Mouse (Mus musculus) MEL (cell line): ENCODE measurements around the gene Ankfy1. TPM values are rescaled to one million over a fixed set of nuclear protein-coding genes. Genes with fewer than 3 reads are reported as not detected.

ENCODE experiments used
- DNase-seq: peaks from one replicate; pipeline ENCODE4 v3.0.0; 2011; ENCODE audit warnings: low read depth, low spot score
- H3K27ac ChIP-seq: 2 replicates; pipeline ENCODE4 v1.5.1; 2012; ENCODE audit warnings: low read depth, mild to moderate bottlenecking, control low read depth, low read length, moderate library complexity; ENCODE audit not compliant: control insufficient read depth
- H3K27me3 ChIP-seq, 2 experiments: fragments of 150-350 bp in 1 of 2; sonication (generic) in 1 of 2; 2 replicates each; pipeline ENCODE4 v1.6.1; 2012; ENCODE audit warnings: low read length in 2 of 2, mild to moderate bottlenecking in 2 of 2, improper control_type of control experiment in 1 of 2, moderate library complexity in 1 of 2; ENCODE audit not compliant: insufficient read depth in 2 of 2, control insufficient read depth in 1 of 2
- H3K36me3 ChIP-seq, 2 experiments: 2 replicates each; pipeline ENCODE4 v1.6.1; 2012 to 2014; ENCODE audit warnings: low read length in 2 of 2, improper control_type of control experiment in 1 of 2, inconsistent platforms in 1 of 2, mild to moderate bottlenecking in 1 of 2; ENCODE audit not compliant: insufficient read depth in 2 of 2, control insufficient read depth in 1 of 2
- H3K4me1 ChIP-seq, 2 experiments: fragments of 150-350 bp in 1 of 2; sonication (generic) in 1 of 2; 2 replicates each; pipeline ENCODE4 v1.6.1; 2012; ENCODE audit warnings: low read length in 2 of 2, improper control_type of control experiment in 1 of 2, mild to moderate bottlenecking in 1 of 2; ENCODE audit not compliant: insufficient read depth in 2 of 2, control insufficient read depth in 1 of 2
- H3K4me3 ChIP-seq, 2 experiments: fragments of 150-350 bp in 1 of 2; sonication (generic) in 1 of 2; 2 replicates each; pipeline ENCODE4 v1.5.1; 2012; ENCODE audit warnings: low read depth in 2 of 2, low read length in 2 of 2, mild to moderate bottlenecking in 2 of 2, moderate library complexity in 2 of 2, control low read depth in 1 of 2, improper control_type of control experiment in 1 of 2; ENCODE audit not compliant: control insufficient read depth in 1 of 2, insufficient read depth in 1 of 2
- H3K79me2 ChIP-seq: 2 replicates; pipeline ENCODE4 v1.6.1; 2012; ENCODE audit warnings: mild to moderate bottlenecking, low read length, moderate library complexity; ENCODE audit not compliant: control insufficient read depth, poor library complexity, insufficient read depth
- H3K9ac ChIP-seq: 2 replicates; pipeline ENCODE4 v1.6.1; 2012; ENCODE audit warnings: low read depth, mild to moderate bottlenecking, control low read depth, low read length, moderate library complexity; ENCODE audit not compliant: control insufficient read depth, poor library complexity, severe bottlenecking
- H3K9me3 ChIP-seq: fragments of 150-350 bp; sonication (generic); replicated peaks from 2 replicates; pipeline ENCODE4 v1.6.1; 2012; ENCODE audit warnings: mild to moderate bottlenecking, low read length, improper control_type of control experiment, moderate library complexity; ENCODE audit not compliant: insufficient read depth
- CHD2 ChIP-seq: IDR thresholded peaks from 2 replicates; pipeline ENCODE4 v1.6.1; 2011; ENCODE audit warnings: low read length, improper control_type of control experiment
- ELF1 ChIP-seq: IDR thresholded peaks from 2 replicates; pipeline ENCODE4 v1.6.1; 2014; ENCODE audit warnings: low read depth, mild to moderate bottlenecking, inconsistent platforms, low read length, improper control_type of control experiment, moderate library complexity
- GABPA ChIP-seq: IDR thresholded peaks from 2 replicates; pipeline ENCODE4 v1.6.1; 2012; ENCODE audit warnings: low read depth, mild to moderate bottlenecking, inconsistent platforms, low read length, improper control_type of control experiment, moderate library complexity
- JUND ChIP-seq: IDR thresholded peaks from 2 replicates; pipeline ENCODE4 v1.6.1; 2011; ENCODE audit warnings: low read depth, mild to moderate bottlenecking, improper control_type of control experiment, low read length
- MAFK ChIP-seq: IDR thresholded peaks from 2 replicates; pipeline ENCODE4 v1.6.1; 2011; ENCODE audit warnings: low read depth, mild to moderate bottlenecking, low read length, improper control_type of control experiment, borderline replicate concordance
- MAZ ChIP-seq: IDR thresholded peaks from 2 replicates; pipeline ENCODE4 v1.6.1; 2012; ENCODE audit warnings: low read depth, mild to moderate bottlenecking, inconsistent platforms, low read length, improper control_type of control experiment
- MXI1 ChIP-seq: IDR thresholded peaks from 2 replicates; pipeline ENCODE4 v1.6.1; 2011; ENCODE audit warnings: mild to moderate bottlenecking, low read depth, low read length, improper control_type of control experiment
- MYC ChIP-seq: IDR thresholded peaks from 2 replicates; pipeline ENCODE4 v1.6.1; 2011; ENCODE audit warnings: low read depth, mild to moderate bottlenecking, low read length, improper control_type of control experiment, moderate library complexity
- POLR2A ChIP-seq, 2 experiments: IDR thresholded peaks; 2 replicates each; pipeline ENCODE4 v1.6.1; 2011 to 2012; ENCODE audit warnings: low read length in 2 of 2, mild to moderate bottlenecking in 2 of 2, control low read depth in 1 of 2, improper control_type of control experiment in 1 of 2, low read depth in 1 of 2, moderate library complexity in 1 of 2; ENCODE audit not compliant: control insufficient read depth in 1 of 2, insufficient read depth in 1 of 2, poor library complexity in 1 of 2
- POLR2AphosphoS2 ChIP-seq: IDR thresholded peaks from 2 replicates; pipeline ENCODE4 v1.6.1; 2011; ENCODE audit warnings: low read length, improper control_type of control experiment
- POLR2AphosphoS5 ChIP-seq: IDR thresholded peaks from 2 replicates; pipeline ENCODE4 v1.6.1; 2012; ENCODE audit warnings: low read depth, borderline replicate concordance, mild to moderate bottlenecking, inconsistent platforms, low read length, moderate library complexity, mixed read lengths
- RAD21 ChIP-seq: IDR thresholded peaks from 2 replicates; pipeline ENCODE4 v1.6.1; 2011; ENCODE audit warnings: mild to moderate bottlenecking, low read depth, low read length, improper control_type of control experiment
- RCOR1 ChIP-seq: IDR thresholded peaks from 2 replicates; pipeline ENCODE4 v1.6.1; 2012; ENCODE audit warnings: low read depth, mild to moderate bottlenecking, inconsistent platforms, low read length, improper control_type of control experiment
- TBP ChIP-seq: IDR thresholded peaks from 2 replicates; pipeline ENCODE4 v1.8.0; 2011; ENCODE audit warnings: low read depth, low read length, improper control_type of control experiment
- TCF12 ChIP-seq: IDR thresholded peaks from 2 replicates; pipeline ENCODE4 v1.6.1; 2014; ENCODE audit warnings: low read depth, mild to moderate bottlenecking, inconsistent platforms, low read length, improper control_type of control experiment, moderate library complexity
- UBTF ChIP-seq: IDR thresholded peaks from 2 replicates; pipeline ENCODE4 v1.6.1; 2012; ENCODE audit warnings: low read depth, mild to moderate bottlenecking, inconsistent platforms, low read length, improper control_type of control experiment, moderate library complexity, borderline replicate concordance; ENCODE audit not compliant: insufficient read depth
- USF2 ChIP-seq, 2 experiments: IDR thresholded peaks; 2 replicates each; pipeline ENCODE4 v1.6.1; 2011 to 2012; ENCODE audit warnings: improper control_type of control experiment in 2 of 2, low read length in 2 of 2, borderline replicate concordance in 1 of 2, inconsistent platforms in 1 of 2, low read depth in 1 of 2, mild to moderate bottlenecking in 1 of 2; ENCODE audit not compliant: insufficient read depth in 1 of 2
- polyA plus RNA-seq, 2 experiments: library from polyadenylated mRNA; stranded (reverse) in 1 of 2; unstranded in 1 of 2; fragments of >175 nt in 1 of 2; fragments of >200 nt in 1 of 2; gene quantifications; 2 replicates each; pipeline versions ENCODE4 v1.2.1 to v1.2.4; 2012; ENCODE audit warnings: low replicate concordance in 2 of 2, low read depth in 1 of 2; ENCODE audit not compliant: insufficient read length in 2 of 2, insufficient read depth in 1 of 2, missing spikeins in 1 of 2
- total RNA-seq: library from RNA; depleted of rRNA; stranded (reverse); fragments of 300-350 nt; gene quantifications from 2 replicates; pipeline ENCODE4 v1.2.3, GENCODE M21; 2012

Gene Ankfy1
- total and polyA plus RNA-seq, 3 experiments = 60.6 to 153 (median 148) TPM

DNA sequence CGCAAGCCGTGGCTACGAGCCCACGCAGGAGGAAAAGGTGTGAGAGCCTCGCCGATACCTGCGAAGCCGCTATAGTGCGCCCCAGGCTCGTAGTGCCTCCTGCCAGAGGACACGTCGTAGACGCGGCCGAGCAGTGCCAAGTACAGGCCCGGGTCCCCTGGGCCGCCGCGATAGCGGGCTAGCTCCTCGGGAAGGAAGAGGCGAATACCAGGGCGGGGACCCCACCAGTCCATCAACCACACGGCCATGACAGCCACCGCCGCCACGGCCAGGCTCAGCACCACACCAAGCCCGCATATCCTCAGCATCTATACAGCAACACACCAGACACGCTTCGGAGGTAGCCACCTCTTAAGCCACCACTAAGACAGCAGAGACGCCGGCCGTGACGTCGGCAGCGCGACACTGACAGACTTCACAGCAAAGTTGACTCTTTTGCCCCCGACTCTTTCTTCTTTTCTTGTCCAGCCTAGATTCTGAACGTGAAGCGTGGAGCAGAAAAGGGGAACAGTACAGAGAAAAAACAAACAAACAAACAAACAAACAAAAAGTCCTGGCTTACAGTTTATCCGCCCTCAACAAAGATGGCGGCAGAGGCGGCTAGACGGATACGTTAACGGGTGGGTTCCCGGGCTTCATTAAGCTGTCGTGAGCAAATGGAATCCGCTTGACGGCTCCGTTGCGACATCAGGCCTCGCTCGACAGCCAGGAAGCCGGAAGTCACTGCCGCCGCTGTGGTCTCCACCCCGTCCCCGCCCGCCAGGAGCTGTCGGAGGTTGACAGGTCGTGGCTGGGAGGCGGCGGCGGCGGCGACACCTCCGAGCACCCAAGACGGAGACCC is 105.9 kb downstream of the Ankfy1 start, which contains the start of the genes Cyb5d2 and Zzef1 (continued):
- no peak for TF ChIP-seq JUND
- TF ChIP-seq ELF1 = peak; percentile 98
- peak; percentile 91 for TF ChIP-seq MXI1
- 0 out of 2 replicates have a peak, but pooled peaks have one; percentile 55 for TF ChIP-seq UBTF
- peak; percentile 42; the same call in 1 of the 2 replicates for TF ChIP-seq POLR2AphosphoS2
- peak; percentile 77 for TF ChIP-seq MYC
- TF ChIP-seq GABPA = peak; percentile 55; the same call in 1 of the 2 replicates
- TF ChIP-seq RAD21 = no peak
- TF ChIP-seq TCF12 = peak; percentile 78
- no peak for TF ChIP-seq CHD2
- no peak for TF ChIP-seq POLR2AphosphoS5
- peak; percentile 79; the same call in 1 of the 2 replicates for TF ChIP-seq TBP

DNA sequence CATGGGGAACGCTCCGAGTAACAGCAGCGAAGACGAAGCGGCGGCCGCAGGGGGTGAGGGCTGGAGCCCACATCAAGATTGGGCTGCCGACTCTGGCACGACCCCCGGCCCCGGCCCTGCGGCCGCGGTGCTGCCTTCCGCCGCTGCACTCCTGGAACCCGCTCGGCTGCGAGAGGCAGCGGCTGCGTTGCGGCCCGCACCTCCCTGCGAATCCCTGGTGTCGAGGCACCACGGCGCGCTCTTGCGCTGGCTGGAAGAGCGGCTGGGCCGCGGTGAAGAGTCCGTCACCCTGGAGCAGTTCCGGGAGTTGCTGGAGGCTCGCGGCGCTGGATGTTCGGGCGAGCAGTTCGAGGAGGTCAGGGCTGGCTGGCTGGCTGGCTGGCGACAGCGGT is 106.5 kb downstream of the Ankfy1 start:
- no peaks in the 10 kb centered on the region for H3K9me3 ChIP-seq
- TF ChIP-seq MAFK (no peak), RCOR1 (no peak), USF2 (IDR thresholded peaks at IDR 0.05; ENCODE audit: borderline replicate concordance in 1 of 2, insufficient read depth in 1 of 2, low read depth in 1 of 2, low read length in 2 of 2) (no peak), MAZ (peak; percentile 33; the same call in 1 of the 2 replicates), UBTF (peak; percentile 90; the same call in 1 of the 2 replicates), MXI1 (0 out of 2 replicates have a peak, but pooled peaks have one; percentile 37), POLR2A (IDR thresholded peaks at IDR 0.05; ENCODE audit: control insufficient read depth in 1 of 2, insufficient read depth in 1 of 2, low read depth in 1 of 2, low read length in 2 of 2, poor library complexity in 1 of 2) (peak in 1 of 2 experiments; percentile 25; a peak in 1 of 4 replicates)
- TF ChIP-seq, all 39 proteins: peak for 4
- peak overlapping the region; percentile 83 for H3K9ac ChIP-seq
- H3K4me3 ChIP-seq = peak overlapping the region; percentile 63 to 81
- H3K79me2 ChIP-seq = peaks cover 31% of the 10 kb centered on the region
- peak overlapping the region; percentile 63 for H3K27ac ChIP-seq
- peaks cover 0 to 34% of the 10 kb centered on the region in 2 experiments; a peak in 3 of 4 replicates for H3K36me3 ChIP-seq
- H3K4me1 ChIP-seq = peaks cover 9 to 19% of the 10 kb centered on the region in 2 experiments
- no peak for DNase-seq
- H3K27me3 ChIP-seq = no peaks in the 10 kb centered on the region
